Mouse (Mus musculus) liver, adult 2 months (tissue): ENCODE results near the gene Ttc32.

Experiments
- CTCF ChIP-seq: fragments of 200-500 bp; IDR thresholded peaks from 2 replicates; pipeline ENCODE4 v1.5.1; 2011; ENCODE audit warnings: low read depth, low read length, control low read depth
- POLR2A ChIP-seq: fragments of 200-500 bp; IDR thresholded peaks from 2 replicates; pipeline ENCODE4 v1.6.1; 2011; ENCODE audit warnings: low read length, control low read depth; ENCODE audit not compliant: insufficient read depth; ENCODE audit errors: extremely low read depth

DNA sequence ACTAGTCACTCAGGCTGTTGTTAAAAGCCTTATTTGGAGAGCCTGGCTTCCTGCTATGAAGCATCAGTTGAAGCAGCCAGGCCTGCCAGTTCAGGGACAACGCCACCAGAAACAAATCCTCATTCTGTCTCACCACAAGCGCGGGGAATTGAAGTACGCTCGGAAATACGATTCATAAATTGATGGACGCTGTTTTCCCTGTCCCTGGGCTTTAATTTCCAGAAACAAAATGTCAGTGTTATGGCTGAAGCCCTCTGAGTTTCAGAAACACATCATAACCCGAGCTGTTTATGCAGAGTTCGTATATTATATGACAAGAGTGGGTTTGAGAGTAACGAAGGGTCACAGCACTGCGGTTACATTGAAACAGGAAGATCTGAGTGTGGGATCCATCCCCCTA is 25.5 kb downstream of the Ttc32 start:
- TF ChIP-seq CTCF (no peak), POLR2A (no peak)
